Mouse (Mus musculus): ENCODE results near the gene Mgst2. TPM values are rescaled to one million over a fixed set of nuclear protein-coding genes. Genes with fewer than 3 reads are reported as not detected.

Mgst2 gene
- total and polyA plus RNA-seq, 3 experiments = 0.69 to 3.1 TPM; not detected in 1

GRCm38 (mm10) chr3:51697931-51698330 lies 37.8 kb downstream of the Mgst2 start:
- TF ChIP-seq KAT2A (conservative IDR thresholded peaks at IDR 0.05; ENCODE audit: low read depth, low read length) (no peak), CTCF (IDR thresholded peaks at IDR 0.05 in 2 of 3, conservative IDR thresholded peaks at IDR 0.05 in 1 of 3; ENCODE audit: control insufficient read depth in 1 of 3, insufficient read depth in 1 of 3, low read depth in 2 of 3, low read length in 3 of 3, poor library complexity in 1 of 3, severe bottlenecking in 1 of 3) (no peak), MYB (IDR thresholded peaks at IDR 0.05; ENCODE audit: low read depth, low read length) (no peak), BHLHE40 (IDR thresholded peaks at IDR 0.05; ENCODE audit: borderline replicate concordance, low read depth, low read length) (no peak), ZC3H11A (IDR thresholded peaks at IDR 0.05; ENCODE audit: low read depth, low read length) (no peak), NELFE (IDR thresholded peaks at IDR 0.05; ENCODE audit: low read depth, low read length) (no peak), TCF12 (IDR thresholded peaks at IDR 0.05; ENCODE audit: low read depth, low read length) (no peak), TBP (IDR thresholded peaks at IDR 0.05; ENCODE audit: low read depth, low read length) (no peak), HCFC1 (IDR thresholded peaks at IDR 0.05; ENCODE audit: low read depth, low read length) (no peak)
- no peaks in the 10 kb centered on the region for H3K79me2 ChIP-seq (ENCODE audit: control insufficient read depth, insufficient read depth, low read length, poor library complexity)
- no peaks in the 10 kb centered on the region for H3K4me1 ChIP-seq (ENCODE audit: control insufficient read depth in 1 of 2, insufficient read depth in 2 of 2, low read length in 2 of 2)
- no peak overlapping the region for H3K4me3 ChIP-seq (ENCODE audit: control insufficient read depth in 1 of 2, insufficient read depth in 1 of 2, low read depth in 2 of 2, low read length in 2 of 2)
- no peak for DNase-seq (ENCODE audit: low read depth, low spot score)
- H3K9ac ChIP-seq (ENCODE audit: control insufficient read depth, low read depth, low read length, poor library complexity, severe bottlenecking) = no peak overlapping the region
- no peak overlapping the region for H3K27ac ChIP-seq (ENCODE audit: control insufficient read depth, low read depth, low read length)
- no peaks in the 10 kb centered on the region for H3K9me3 ChIP-seq (replicated peaks; ENCODE audit: insufficient read depth, low read length)
- no peaks in the 10 kb centered on the region for H3K27me3 ChIP-seq (ENCODE audit: control insufficient read depth in 1 of 2, insufficient read depth in 2 of 2, low read length in 2 of 2)
- no peaks in the 10 kb centered on the region for H3K36me3 ChIP-seq (ENCODE audit: control insufficient read depth in 1 of 2, insufficient read depth in 2 of 2, low read length in 2 of 2)

GRCm38 (mm10) chr3:51700123-51700522 lies 40.0 kb downstream of the Mgst2 start:
- TF ChIP-seq EP300 (IDR thresholded peaks at IDR 0.05; ENCODE audit: low read depth in 1 of 2, low read length in 2 of 2) = no peak
- H3K4me1 ChIP-seq (ENCODE audit: control insufficient read depth in 1 of 2, insufficient read depth in 2 of 2, low read length in 2 of 2) = no peaks in the 10 kb centered on the region
- H3K79me2 ChIP-seq (ENCODE audit: control insufficient read depth, insufficient read depth, low read length, poor library complexity) = no peaks in the 10 kb centered on the region
- H3K27me3 ChIP-seq (ENCODE audit: control insufficient read depth in 1 of 2, insufficient read depth in 2 of 2, low read length in 2 of 2) = no peaks in the 10 kb centered on the region
- no peak overlapping the region for H3K4me3 ChIP-seq (ENCODE audit: control insufficient read depth in 1 of 2, insufficient read depth in 1 of 2, low read depth in 2 of 2, low read length in 2 of 2)
- no peaks in the 10 kb centered on the region for H3K36me3 ChIP-seq (ENCODE audit: control insufficient read depth in 1 of 2, insufficient read depth in 2 of 2, low read length in 2 of 2)
- no peak overlapping the region for H3K27ac ChIP-seq (ENCODE audit: control insufficient read depth, low read depth, low read length)
- H3K9me3 ChIP-seq (replicated peaks; ENCODE audit: insufficient read depth, low read length) = no peaks in the 10 kb centered on the region
- DNase-seq (ENCODE audit: low read depth, low spot score) = no peak
- no peak overlapping the region for H3K9ac ChIP-seq (ENCODE audit: control insufficient read depth, low read depth, low read length, poor library complexity, severe bottlenecking)

- H3K27ac ChIP-seq (ENCODE audit: control insufficient read depth, low read depth, low read length) = no peak overlapping the region
- H3K79me2 ChIP-seq (ENCODE audit: control insufficient read depth, insufficient read depth, low read length, poor library complexity) = no peaks in the 10 kb centered on the region
- no peaks in the 10 kb centered on the region for H3K27me3 ChIP-seq (ENCODE audit: control insufficient read depth in 1 of 2, insufficient read depth in 2 of 2, low read length in 2 of 2)
- no peak for DNase-seq (ENCODE audit: low read depth, low spot score)
- H3K4me1 ChIP-seq (ENCODE audit: control insufficient read depth in 1 of 2, insufficient read depth in 2 of 2, low read length in 2 of 2) = no peaks in the 10 kb centered on the region
- no peak overlapping the region for H3K9ac ChIP-seq (ENCODE audit: control insufficient read depth, low read depth, low read length, poor library complexity, severe bottlenecking)
- no peaks in the 10 kb centered on the region for H3K36me3 ChIP-seq (ENCODE audit: control insufficient read depth in 1 of 2, insufficient read depth in 2 of 2, low read length in 2 of 2)
- no peak overlapping the region for H3K4me3 ChIP-seq (ENCODE audit: control insufficient read depth in 1 of 2, insufficient read depth in 1 of 2, low read depth in 2 of 2, low read length in 2 of 2)
- TF ChIP-seq MYB (IDR thresholded peaks at IDR 0.05; ENCODE audit: low read depth, low read length) (no peak), TBP (IDR thresholded peaks at IDR 0.05; ENCODE audit: low read depth, low read length) (no peak), TAL1 (IDR thresholded peaks at IDR 0.05; ENCODE audit: low read length) (no peak), SMC3 (IDR thresholded peaks at IDR 0.05; ENCODE audit: low read depth, low read length) (no peak), POLR2A (IDR thresholded peaks at IDR 0.05; ENCODE audit: control insufficient read depth in 1 of 2, insufficient read depth in 1 of 2, low read depth in 1 of 2, low read length in 2 of 2, poor library complexity in 1 of 2) (no peak), USF2 (IDR thresholded peaks at IDR 0.05; ENCODE audit: borderline replicate concordance in 1 of 2, insufficient read depth in 1 of 2, low read depth in 1 of 2, low read length in 2 of 2) (no peak)
- no peaks in the 10 kb centered on the region for H3K9me3 ChIP-seq (replicated peaks; ENCODE audit: insufficient read depth, low read length)
Measured at GRCm38 (mm10) chr3:51700731-51701280, 40.6 kb downstream of the Mgst2 start.
